Mouse (Mus musculus) T-helper 1 cell (primary cell): Measurements from ENCODE around the gene Bicc1.

Experiments used
- in situ Hi-C: fragments of 300-600 bp; cut with MboI, MseI; formaldehyde crosslinking; loops from one replicate; pipeline ENCODE4 v1.15.1; 2025; ENCODE audit warnings: high pct_unique_total_duplicates

Bicc1 gene

DNA sequence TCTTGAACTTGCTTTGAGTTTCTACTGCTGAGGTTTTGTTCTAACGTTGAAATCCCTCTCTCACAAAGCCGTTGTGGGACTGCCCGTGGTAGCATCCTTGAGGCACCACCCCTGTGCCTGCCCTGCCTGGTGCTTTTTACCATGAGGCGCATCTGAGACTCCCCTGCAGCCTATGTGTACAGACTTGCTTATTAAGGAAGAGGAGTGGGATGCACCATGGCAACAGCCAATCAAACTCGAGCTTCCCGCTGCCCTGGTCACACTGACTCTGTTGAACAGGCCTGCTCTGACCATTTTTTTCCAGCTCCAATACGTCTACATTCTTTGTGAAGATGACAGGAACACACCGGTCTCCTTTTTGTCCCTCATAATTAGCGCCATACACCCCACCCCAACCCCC is 283.0 kb downstream of the Bicc1 start:
- in situ Hi-C loops = no loop called here

DNA sequence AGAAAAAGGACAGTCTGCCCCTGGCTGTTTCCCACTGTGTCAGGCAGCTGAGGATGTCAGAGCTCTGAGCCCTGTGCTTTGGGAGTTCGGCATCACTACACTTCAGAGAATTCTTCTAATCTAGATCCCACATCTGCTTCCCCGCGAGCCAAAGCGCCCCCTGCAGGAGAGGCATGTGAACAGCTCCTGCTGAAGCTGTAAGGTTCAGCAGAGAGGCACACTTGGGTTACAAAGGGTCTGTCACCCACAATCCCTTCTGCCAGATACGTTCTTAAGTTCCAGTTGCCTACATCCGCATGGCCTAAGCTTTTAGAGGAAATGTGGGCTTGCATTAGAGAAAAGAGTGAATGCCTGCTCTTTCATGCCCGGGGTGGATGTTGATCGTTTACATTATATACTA is 283.4 kb downstream of the Bicc1 start:
- in situ Hi-C loops = no loop called here

DNA sequence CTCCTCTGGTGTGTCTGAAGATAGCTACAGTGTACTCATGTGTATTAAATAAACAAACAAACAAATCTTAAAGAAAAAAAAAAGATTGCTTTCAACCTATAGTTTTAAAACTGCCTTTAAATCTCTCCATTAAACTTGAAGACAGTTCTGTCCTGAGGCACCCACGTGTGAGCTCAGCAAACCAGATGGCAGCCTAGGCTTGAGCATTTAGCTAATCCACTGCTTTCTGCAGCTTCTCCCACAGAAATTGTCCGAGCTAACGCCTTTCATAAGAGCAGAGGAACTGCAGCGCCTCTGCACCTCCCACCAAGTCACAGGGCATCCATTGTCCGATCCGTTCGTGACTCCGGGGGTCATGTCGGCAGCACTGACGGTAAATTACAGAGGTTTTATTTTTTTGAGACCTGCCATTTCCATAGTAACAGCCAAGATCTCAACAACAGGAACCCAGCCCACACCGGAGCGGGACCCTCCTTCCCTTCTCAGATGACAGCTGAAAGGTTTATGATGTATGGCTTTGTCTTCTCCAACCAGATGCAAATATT is 284.4 kb downstream of the Bicc1 start:
- in situ Hi-C loops = no loop called here
